Mouse (Mus musculus) frontal cortex, postnatal 10 days (tissue): ENCODE measurements at regions not wholly inside any gene's neighbourhood (a gene's known extent, or its start where the extent isn't known, plus 50 kb on each side); places are given as distances from the start of the nearest gene placed in this dataset.

ENCODE experiments used
- DNase-seq, 2 experiments: peaks; one replicate each; pipeline ENCODE4 v3.0.0; 2022; ENCODE audit warnings: low spot score in 2 of 2, mixed read lengths in 1 of 2

DNA sequence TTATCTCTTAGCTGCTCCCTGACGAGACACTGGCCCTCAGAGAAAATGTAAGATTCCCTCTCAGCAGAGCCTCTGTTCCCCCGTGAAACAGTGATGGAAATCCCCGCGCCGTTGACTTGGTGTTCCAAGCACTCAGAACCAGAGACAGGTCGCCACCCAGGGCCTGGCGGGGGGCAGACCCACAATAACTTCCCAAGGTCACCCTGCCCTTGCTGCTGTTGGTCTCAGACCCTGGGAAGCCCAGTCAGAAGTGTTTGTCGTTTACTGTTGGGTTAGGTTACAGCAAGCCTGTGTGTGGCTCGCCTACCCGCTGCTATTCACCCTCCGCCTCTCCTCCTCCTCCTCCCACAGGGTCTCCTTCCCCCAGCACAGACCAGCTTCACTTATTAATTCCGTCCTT is 154.2 kb upstream of the Eomes start:
- no peak for DNase-seq

DNA sequence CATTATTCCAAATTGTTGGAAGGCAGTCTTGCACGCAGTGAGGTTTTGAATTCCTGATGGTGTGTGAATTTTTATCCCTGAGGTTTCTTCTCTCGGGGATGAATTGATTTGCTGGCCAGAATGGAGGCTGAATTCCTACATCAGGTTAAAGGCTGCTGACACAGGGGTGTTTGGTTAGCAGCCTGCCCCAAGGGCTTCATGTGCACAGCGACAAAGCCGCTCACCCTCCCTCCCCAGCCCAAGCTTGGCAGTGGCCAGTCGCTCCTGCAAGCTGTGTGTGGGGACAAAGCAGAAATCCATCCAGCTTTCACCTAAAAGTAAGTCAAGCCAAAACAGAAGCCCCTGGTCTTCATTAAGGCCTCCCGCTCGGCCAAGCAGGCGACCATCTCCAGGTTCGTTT is 151.4 kb upstream of the Eomes start:
- no peak for DNase-seq

DNA sequence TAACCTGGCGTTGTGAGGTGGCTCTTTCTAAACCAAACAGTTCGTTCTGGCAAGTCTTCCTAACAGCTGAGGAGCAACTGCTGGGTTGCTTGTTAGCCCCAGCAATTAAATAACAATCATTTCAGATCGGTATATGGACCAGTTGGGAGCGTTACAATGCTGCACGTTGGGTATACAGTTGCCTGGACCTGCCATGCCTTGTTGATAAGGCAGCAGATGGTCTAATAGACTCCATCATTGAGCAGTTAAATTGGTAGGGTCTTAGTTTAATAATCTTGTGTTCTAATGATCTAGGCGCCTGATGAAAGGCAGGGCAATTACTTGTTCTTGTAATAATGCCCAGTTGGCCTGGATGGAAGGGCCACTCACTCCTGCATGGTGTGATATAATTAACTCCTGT is 150.1 kb upstream of the Eomes start:
- DNase-seq, result no peak

DNA sequence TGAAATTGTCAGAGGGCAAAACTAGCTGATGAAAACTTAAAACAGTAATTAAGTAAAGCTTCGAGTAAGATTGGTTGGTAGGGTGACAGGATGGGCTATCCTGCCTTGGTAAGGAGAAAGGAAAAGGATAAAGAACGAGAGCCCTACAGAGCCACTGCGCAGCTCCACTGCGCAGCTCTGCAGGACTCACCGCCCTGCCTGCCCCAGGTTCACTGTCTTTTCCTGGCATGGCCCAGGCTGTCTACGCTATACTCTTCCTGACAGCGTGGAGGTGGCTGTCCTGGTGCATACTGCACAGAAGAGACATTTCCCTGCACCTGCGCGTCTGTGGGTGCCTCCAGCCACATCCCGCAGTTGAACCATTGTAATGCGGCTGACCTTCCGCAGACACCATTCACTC is 136.6 kb upstream of the Eomes start:
- no peak for DNase-seq

DNA sequence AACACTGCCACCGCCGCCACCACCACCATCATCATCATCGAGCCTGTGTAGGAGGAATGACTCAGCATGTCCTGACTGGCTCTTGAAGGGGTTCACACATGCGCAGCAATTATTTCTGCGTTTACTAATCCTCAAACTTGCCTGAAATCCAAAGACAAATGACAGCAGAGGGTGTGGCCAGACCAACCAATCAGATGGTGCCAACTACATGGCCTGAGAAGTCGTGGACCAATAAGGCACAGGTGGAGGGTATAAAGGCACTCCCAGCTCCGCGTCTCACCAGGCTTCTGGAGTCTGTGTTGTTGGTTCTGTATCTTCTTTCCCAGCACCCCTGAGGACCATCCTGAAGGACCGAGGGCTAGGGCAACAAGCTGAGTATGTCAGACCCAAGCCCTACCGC is 123.1 kb upstream of the Eomes start:
- DNase-seq, result no peak

DNA sequence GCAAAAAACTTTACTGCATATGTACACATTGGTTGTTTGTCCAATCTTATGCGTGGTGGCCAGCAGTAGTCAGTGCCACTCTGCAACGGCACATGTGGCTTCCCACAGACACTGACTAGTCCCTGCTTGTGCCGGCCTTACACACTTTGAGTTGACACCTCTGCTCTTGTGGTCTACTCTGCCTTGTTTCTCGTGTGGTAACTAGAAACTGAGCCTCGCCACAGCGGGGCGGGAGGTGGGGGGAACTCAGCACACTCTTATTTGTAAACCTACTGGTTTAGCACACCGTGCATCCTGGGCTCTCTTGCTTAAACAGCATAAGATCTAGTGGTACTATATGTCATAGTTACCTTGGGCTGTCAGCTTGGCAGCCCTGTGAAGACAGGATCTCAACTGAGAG is 120.6 kb upstream of the Eomes start:
- no peak for DNase-seq

DNA sequence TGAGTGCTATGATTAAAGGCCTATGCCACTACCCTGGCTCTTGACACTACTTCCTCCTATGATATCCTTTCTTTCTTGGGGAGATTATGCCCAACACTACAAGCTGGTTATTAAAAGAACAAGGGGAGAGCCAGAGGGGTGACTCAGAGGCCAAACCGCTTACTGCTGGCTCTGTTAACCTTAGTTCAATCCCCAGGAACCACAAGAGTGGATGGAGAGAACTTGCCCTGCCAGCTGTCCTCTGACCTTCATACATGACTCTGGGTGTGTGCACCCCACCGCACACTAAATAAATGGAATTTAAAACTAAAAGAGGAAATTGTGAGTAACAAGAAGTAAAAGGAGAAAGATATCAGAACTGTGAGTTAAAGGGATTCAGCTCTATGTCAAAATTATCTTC is 114.1 kb upstream of the Eomes start:
- DNase-seq, result no peak

DNA sequence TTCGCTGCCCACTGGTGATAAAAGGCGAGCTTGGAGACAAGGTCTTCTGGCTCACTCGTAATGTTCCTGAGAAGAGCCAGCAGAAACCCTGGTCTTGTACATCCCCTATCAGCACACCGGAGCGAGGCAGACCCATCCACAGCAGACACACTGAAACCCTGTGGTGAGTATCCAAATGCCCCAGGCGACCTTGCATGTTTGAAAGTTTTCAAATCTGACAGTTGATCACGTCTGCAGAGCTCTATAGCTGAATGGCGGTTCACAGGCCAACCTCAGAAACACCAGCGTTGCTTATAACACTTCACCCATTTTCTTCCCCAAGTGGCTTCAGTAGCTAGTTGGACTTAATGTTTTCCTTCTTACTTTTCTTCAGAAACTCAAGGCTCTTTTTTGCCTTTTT is 112.6 kb upstream of the Eomes start:
- no peak for DNase-seq

DNA sequence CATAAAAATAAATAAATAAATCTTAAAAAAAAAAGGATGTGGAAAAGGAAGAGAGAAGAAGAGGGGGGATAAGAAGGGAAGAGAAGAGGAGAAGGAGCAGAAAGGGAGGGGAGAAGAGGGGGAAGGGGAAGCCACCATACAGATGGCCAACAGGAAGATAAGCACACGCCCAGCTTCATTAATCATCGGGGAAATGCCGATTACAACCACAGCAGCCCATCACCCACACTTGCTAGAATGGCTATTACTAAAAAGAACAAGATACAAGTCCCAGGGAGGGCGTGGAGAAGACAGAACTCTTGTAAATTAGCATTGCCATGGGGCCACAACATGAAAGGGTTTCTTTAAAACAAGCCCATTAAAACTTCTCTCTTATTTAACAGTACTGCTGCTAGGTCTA is 110.7 kb upstream of the Eomes start:
- DNase-seq, result no peak

DNA sequence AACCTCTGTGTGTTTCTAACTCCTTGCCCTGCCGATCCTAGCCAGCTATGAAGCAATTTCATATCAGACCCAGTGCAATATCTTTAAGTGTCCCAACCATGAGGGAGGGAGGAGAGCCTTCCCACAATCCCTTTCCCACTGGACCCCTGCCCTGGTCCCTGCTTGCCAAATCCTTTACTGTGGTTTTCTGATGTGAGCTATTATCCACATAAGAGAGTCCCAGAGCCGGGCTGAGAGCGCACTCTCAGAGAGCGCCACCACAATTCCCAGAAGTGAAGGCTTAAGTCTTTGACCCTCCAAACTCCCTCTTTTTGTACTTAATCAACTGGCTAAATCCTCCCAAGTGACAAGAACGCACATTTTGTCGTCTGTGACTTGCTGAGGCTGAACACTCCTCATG is 107.4 kb upstream of the Eomes start:
- no peak for DNase-seq

DNA sequence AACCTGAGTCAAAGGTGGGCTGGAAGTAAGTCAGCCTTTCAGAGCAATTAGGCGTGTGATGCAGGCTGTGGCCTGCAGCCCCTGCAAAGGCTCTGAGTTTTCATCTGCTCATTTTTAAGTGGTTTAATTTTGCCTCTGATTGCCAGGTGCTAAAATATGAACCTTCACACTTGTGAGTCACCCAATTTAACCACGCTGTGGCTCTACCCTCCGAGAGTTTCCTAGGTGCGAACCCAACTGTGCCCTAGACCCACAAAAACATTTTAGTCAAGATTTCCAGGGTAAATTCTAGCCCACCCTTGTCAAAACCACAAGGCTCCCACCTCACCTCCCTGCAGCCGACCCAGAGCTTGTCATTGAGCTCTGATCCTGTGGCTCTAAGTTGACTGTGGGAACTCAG is 103.3 kb upstream of the Eomes start:
- DNase-seq, result no peak

DNA sequence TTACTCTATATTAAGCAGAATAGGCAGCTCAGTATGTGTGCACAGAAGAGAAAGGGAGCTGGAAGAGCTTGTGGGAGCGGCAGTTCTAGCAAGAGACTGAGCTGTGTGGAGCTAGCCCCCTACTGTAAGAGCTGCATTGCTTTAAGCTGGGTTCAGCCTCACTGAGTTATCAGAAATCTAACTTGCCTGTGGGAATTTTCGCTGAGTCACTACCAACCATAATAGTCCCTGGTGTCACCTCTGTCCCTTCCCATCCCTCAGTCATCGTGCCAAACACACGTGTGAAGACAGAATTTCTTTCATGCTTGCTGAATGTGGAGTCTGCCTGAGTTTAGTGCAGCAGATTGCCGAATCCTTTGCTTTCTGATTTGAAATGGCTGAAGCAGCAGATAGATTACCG is 99.0 kb upstream of the Eomes start:
- DNase-seq, result peak in 1 of 2 experiments; percentile 7

DNA sequence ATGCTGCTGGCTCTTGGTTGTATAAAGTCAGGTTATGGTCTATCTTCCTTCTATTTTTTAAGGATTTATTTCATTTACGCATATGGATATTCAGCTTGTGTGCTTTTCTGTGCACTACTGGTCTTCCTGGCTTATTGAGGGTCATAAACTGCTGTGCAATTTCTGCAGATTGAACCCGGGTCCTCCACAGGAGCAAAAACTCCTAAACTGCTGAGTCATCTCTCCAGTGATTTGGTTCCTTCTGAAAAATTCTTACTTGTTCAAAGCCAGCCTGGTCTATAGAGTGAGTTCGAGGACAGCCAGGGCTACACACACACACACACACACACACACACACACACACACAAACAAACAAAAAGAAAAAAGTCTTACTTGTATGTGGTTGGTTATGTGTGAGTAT is 95.5 kb upstream of the Eomes start:
- no peak for DNase-seq

DNA sequence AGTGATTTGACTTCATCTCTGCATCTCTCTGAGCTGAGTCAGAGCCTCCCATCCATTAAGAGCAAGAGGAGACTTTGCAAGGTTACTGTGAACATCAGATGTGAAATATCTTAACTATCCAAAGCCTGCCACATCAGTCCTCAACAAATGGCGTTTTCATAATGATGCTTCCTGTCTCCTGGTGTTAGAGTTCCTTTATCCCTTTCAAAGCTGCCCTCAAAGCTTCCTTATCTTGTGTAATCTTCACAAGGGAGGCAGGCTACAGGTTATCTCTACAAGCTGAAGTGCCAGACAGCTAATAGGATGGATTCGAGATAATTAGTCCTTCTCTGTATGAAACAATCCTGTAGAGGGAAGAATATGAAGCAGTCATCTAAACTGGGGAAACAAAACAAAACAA is 93.4 kb upstream of the Eomes start:
- no peak for DNase-seq

DNA sequence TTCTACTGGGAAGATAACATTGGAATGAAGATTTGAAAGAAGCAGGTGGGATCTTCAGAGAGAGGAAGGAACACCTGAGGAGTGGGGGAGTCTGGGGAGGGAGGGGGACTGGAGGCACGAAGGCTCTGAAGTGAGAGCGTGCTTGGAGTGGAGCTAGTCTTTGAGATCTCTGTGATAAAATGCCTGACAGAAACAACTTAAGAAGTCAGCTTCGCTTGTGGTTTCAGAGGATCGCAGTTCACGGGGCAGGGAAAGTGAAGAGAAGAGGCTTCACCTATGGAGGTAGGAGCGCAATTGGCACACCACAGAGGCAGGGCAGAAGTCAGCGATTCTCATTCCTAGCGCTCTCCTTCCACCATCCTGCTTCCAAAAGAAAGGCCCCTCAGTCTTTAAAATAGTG is 90.4 kb upstream of the Eomes start:
- no peak for DNase-seq

DNA sequence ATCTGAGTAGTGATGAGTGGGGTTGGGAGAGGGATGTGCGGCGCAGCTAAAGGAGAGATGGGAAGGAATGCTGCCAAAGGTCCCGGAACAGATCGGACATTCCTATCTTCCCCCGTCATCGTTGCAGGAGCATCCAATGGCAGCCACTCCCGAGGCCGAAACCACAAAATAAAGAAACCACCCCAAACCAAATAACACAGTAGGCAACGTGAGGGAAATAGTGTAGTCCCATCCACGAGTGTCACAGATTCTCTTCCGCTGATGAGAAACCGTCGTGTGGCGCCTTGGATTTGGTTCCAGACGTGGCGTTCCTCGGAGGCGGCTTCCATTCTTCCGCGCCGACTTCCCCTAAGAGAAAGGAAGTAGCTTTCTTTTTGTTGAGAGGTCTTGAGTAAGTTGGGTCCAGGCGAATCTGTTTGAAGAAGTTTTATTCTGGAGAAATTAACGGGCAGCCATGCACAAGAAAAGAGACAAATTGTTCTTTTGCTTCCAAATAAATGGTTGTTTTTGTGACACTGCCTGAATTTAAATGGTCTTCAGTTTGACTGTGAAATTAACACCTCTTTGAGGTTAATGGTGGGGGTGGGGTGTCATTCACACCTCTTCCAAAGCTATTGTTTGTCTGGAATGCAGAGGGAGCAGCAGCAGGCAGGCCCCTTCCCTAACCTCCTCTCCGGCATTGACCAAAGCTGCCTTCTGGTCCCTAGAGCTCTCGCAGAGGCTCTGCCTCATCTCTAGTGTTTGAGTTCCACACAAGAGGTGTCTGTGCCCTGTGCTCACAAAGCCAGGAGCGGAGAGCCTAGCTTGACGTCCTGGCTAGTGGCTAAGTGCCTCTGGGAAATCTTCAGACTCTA is 88.3 kb upstream of the Eomes start:
- DNase-seq, result no peak

DNA sequence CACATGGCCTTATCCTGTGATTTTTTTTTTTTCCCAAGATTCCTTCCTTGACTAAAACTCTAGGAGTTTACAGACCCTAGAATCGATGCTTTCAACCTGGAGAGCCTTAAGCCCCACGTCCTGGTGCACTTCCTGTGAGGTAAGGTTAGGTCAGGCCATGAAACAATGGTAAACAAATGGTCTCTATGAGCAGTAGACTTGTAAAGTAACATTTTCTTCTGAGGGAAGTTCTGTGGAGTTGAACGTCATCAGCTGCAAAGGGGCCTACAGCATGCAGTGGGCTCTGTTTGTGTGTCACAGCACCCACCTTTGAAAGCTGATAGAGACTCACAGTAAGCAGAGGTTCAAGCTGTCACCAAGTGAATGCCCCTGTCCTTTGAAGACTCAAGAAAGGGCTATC is 87.3 kb upstream of the Eomes start:
- DNase-seq, result no peak

DNA sequence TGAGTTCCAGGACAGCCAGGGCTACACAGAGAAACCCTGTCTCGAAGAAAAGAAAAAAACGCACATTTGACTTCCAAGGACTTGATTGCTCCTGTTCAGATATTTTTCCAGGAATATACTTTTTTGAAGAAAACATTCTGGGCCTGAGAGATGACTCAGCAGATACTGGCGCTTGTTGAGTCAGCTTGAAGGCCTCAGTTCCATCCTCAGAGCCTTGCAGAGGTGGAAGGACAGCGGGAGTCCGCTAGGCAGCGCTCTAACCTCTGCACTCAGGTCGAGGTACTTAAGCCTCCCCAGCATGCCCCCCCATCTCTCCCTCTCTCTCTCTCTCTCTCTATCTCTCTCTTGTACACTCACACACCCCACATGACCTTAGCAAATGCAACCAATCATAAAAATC is 86.3 kb upstream of the Eomes start:
- no peak for DNase-seq

DNA sequence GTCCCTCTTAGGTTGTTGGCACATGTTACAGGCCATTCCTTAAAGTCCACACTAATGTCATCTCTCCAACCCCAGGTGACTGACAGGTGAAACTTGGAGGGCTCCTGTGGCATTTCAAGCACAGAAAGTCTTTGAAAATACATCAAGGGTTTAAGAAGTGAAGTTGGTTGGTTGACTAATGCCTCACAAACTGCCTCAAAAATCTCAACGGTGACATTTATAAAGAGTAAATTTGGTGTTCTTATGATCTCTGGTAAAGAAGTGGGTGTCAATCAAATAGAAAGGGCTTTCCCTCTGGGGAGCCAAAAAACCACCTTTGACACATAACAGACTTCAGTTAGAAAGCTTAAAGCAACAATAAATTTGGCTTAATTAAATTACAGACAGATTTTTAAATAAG is 85.2 kb upstream of the Eomes start:
- DNase-seq, result no peak

DNA sequence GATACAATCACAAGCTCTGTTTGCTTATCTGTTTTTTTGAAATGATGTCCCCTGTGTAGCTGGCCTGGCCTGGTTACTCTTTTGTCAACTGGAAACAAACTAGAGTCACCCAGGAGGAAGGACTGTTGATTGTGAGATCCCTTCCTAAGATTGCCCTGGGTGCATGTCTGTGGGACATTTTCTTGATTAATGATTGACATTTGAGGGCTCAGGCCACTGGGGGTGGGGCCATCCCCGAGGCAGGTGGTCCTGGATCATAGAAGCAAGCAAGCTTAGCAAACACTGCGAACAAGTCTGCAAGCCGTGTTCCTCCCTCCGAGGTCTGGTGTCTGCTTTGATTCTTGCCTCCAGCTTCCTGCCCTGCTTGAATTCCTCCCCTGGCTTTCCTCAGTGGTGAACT is 84.4 kb upstream of the Eomes start:
- no peak for DNase-seq

DNA sequence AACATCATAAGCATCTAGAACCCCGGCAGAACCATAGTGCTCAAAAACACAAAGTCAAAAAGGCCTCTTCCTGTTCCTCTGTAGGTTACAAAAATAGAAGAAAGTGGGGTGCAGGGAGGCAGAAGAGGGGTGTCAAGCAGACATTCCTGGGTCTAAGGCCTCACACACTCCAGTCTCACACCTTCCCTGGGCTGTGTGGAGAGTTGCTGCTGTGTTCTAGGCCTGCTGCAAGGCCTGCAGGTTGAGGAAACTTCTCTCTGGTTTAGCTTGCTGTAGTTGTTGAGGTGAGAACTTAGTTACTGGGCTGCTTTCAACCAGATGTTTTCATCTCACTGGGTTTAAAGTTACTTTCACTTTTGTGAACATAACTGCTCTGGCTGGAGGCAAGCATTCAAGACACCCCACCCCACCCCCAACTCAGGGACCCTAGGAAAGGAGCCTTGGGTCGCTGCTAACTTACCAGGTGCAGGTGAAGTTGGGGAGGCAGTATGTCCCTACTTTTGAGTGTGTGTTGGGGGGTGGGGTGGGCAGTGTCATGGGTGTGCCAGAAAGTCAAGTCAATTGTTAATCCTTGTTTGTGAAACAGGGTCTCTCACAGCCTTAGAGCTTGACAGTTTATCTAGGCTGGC is 81.5 kb upstream of the Eomes start:
- no peak for DNase-seq

DNA sequence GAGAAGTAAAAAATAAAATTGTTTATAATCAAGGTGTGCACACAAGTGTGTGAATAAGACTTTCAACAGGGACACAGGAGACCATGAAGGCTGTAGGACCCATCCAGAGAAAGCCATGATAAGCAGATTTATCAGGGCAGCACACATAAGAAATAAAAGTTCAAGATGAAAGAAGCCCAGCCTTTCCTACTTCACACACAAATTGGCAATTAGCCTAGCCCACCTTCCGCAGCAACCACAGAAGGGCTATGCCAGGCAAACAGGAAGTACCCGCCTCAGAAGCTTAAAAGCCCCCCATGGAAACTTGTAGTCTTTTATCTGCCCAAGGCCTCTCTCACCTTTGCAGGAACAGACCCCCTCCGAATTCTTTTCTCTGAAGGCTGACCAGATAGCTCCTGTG is 77.5 kb upstream of the Eomes start:
- DNase-seq, result no peak

DNA sequence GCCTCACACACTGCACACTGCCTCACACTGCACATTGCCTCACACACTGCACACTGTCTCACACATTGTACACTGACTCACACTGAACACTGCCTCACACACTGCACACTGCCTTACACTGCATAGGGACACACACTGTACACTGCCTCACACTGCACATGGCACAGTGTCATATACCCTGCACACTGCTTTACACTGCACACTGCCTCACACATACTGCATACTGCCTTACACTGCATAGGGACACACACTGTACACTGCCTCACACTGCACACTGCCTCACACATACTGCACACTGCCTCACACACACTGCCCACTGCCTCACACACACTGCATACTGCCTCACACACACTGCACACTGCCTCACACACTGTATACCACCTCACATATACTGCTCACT is 76.8 kb upstream of the Eomes start:
- no peak for DNase-seq

DNA sequence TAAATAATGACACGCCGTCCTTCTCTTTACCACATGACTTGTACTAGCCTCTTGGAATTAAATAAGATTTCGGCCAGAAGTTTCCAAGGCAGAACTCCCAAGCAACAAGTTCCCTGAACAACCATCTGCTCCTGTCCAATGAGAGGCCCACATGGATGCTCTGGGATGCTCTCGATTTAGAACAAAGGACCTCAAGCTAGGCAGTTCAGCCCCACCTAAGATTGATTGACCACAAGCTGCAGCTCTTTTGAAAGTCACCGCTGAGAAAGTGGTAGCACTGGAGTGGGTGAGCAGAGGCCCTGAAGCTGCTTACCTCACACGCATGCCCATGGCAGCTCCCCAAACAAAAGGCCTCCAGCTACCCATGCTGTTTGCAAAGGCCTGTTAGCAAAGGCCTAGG is 73.1 kb upstream of the Eomes start:
- no peak for DNase-seq
